Mouse (Mus musculus): ENCODE results near the gene Chit1. TPM values are rescaled to one million over a fixed set of nuclear protein-coding genes. Genes with fewer than 3 reads are reported as not detected.
A peak's percentile ranks its signal among the peaks of the same experiment; 100 is the strongest.

Chit1 gene
- total and polyA plus RNA-seq, 3 experiments, result not detected

- TF ChIP-seq NELFE (IDR thresholded peaks at IDR 0.05; ENCODE audit: low read depth, low read length), result peak; percentile 55; the same call in 1 of the 2 replicates
- peak in 1 of 2 experiments; percentile 35; a peak in 2 of 4 replicates for TF ChIP-seq EP300 (IDR thresholded peaks at IDR 0.05; ENCODE audit: low read depth in 1 of 2, low read length in 2 of 2)
- TF ChIP-seq MEF2A (IDR thresholded peaks at IDR 0.05; ENCODE audit: extremely low read depth, insufficient replicate concordance, low read depth, low read length, poor library complexity, severe bottlenecking), result no peak
- no peak for TF ChIP-seq RCOR1 (IDR thresholded peaks at IDR 0.05; ENCODE audit: low read depth, low read length)
- no peak for TF ChIP-seq RAD21 (IDR thresholded peaks at IDR 0.05; ENCODE audit: low read depth, low read length)
- TF ChIP-seq ELF1 (IDR thresholded peaks at IDR 0.05; ENCODE audit: low read depth, low read length), result 0 out of 2 replicates have a peak, but pooled peaks have one; percentile 23
- no peak for TF ChIP-seq JUND (IDR thresholded peaks at IDR 0.05; ENCODE audit: low read depth, low read length)
- no peak for TF ChIP-seq BHLHE40 (IDR thresholded peaks at IDR 0.05; ENCODE audit: borderline replicate concordance, low read depth, low read length)
- TF ChIP-seq POLR2A (IDR thresholded peaks at IDR 0.05; ENCODE audit: control insufficient read depth in 1 of 2, insufficient read depth in 1 of 2, low read depth in 1 of 2, low read length in 2 of 2, poor library complexity in 1 of 2), result peak in 1 of 2 experiments; percentile 46; a peak in 1 of 4 replicates
- no peak for TF ChIP-seq CHD1 (IDR thresholded peaks at IDR 0.05; ENCODE audit: low read depth, low read length)
- TF ChIP-seq NRF1 (IDR thresholded peaks at IDR 0.05; ENCODE audit: insufficient read depth, low read depth, low read length, poor library complexity, severe bottlenecking), result peak; percentile 74
- peak; percentile 67 for TF ChIP-seq TAL1 (IDR thresholded peaks at IDR 0.05; ENCODE audit: low read length)
- TF ChIP-seq CHD2 (IDR thresholded peaks at IDR 0.05; ENCODE audit: low read length), result peak; percentile 25
- TF ChIP-seq KAT2A (conservative IDR thresholded peaks at IDR 0.05; ENCODE audit: low read depth, low read length), result peak; percentile 63; the same call in 1 of the 2 replicates
- no peak for TF ChIP-seq UBTF (IDR thresholded peaks at IDR 0.05; ENCODE audit: borderline replicate concordance, insufficient read depth, low read depth, low read length)
- 0 out of 2 replicates have a peak, but pooled peaks have one; percentile 5 for TF ChIP-seq USF1 (IDR thresholded peaks at IDR 0.05; ENCODE audit: low read depth, low read length)
These were observed 17.9 kb upstream of the Chit1 start (continued) for GRCm38 (mm10) chr1:134092852-134093770.

- peak; percentile 46 for DNase-seq (ENCODE audit: low read depth, low spot score)
- H3K79me2 ChIP-seq (ENCODE audit: control insufficient read depth, insufficient read depth, low read length, poor library complexity), result no peaks in the 10 kb centered on the region; the same call in 1 of the 2 replicates
- peak overlapping the region; percentile 79 for H3K27ac ChIP-seq (ENCODE audit: control insufficient read depth, low read depth, low read length)
- peak overlapping the region; percentile 58 to 74; a peak in 3 of 4 replicates for H3K4me3 ChIP-seq (ENCODE audit: control insufficient read depth in 1 of 2, insufficient read depth in 1 of 2, low read depth in 2 of 2, low read length in 2 of 2)
- H3K36me3 ChIP-seq (ENCODE audit: control insufficient read depth in 1 of 2, insufficient read depth in 2 of 2, low read length in 2 of 2), result peaks cover 0 to 37% of the 10 kb centered on the region in 2 experiments; a peak in 2 of 4 replicates
- H3K9ac ChIP-seq (ENCODE audit: control insufficient read depth, low read depth, low read length, poor library complexity, severe bottlenecking), result peak overlapping the region; percentile 74
- no peaks in the 10 kb centered on the region for H3K27me3 ChIP-seq (ENCODE audit: control insufficient read depth in 1 of 2, insufficient read depth in 2 of 2, low read length in 2 of 2)
- H3K4me1 ChIP-seq (ENCODE audit: control insufficient read depth in 1 of 2, insufficient read depth in 2 of 2, low read length in 2 of 2), result peaks cover 9 to 62% of the 10 kb centered on the region in 2 experiments
- H3K9me3 ChIP-seq (replicated peaks; ENCODE audit: insufficient read depth, low read length), result no peaks in the 10 kb centered on the region
- TF ChIP-seq TBP (IDR thresholded peaks at IDR 0.05; ENCODE audit: low read depth, low read length), result no peak
- TF ChIP-seq NRF1 (IDR thresholded peaks at IDR 0.05; ENCODE audit: insufficient read depth, low read depth, low read length, poor library complexity, severe bottlenecking), result no peak
- TF ChIP-seq MAZ (IDR thresholded peaks at IDR 0.05; ENCODE audit: low read depth, low read length), result no peak
- no peak for TF ChIP-seq ZC3H11A (IDR thresholded peaks at IDR 0.05; ENCODE audit: low read depth, low read length)
- no peak for TF ChIP-seq MYC (IDR thresholded peaks at IDR 0.05; ENCODE audit: low read depth, low read length)
- no peak for TF ChIP-seq HCFC1 (IDR thresholded peaks at IDR 0.05; ENCODE audit: low read depth, low read length)
These were observed 17.1 kb upstream of the Chit1 start for GRCm38 (mm10) chr1:134093771-134094526.

All from MEL (cell line).